Mouse (Mus musculus) neutrophil, adult 83 days (primary cell): Measurements from ENCODE around the gene Syt16. TPM values are rescaled to one million over a fixed set of nuclear protein-coding genes. Genes with fewer than 3 reads are reported as not detected.

Source experiments
- total RNA-seq, 2 experiments: library from RNA; stranded (reverse); gene quantifications; one replicate each; pipeline ENCODE4 v1.2.4; 2023

The Syt16 gene
- total RNA-seq, result not detected

DNA sequence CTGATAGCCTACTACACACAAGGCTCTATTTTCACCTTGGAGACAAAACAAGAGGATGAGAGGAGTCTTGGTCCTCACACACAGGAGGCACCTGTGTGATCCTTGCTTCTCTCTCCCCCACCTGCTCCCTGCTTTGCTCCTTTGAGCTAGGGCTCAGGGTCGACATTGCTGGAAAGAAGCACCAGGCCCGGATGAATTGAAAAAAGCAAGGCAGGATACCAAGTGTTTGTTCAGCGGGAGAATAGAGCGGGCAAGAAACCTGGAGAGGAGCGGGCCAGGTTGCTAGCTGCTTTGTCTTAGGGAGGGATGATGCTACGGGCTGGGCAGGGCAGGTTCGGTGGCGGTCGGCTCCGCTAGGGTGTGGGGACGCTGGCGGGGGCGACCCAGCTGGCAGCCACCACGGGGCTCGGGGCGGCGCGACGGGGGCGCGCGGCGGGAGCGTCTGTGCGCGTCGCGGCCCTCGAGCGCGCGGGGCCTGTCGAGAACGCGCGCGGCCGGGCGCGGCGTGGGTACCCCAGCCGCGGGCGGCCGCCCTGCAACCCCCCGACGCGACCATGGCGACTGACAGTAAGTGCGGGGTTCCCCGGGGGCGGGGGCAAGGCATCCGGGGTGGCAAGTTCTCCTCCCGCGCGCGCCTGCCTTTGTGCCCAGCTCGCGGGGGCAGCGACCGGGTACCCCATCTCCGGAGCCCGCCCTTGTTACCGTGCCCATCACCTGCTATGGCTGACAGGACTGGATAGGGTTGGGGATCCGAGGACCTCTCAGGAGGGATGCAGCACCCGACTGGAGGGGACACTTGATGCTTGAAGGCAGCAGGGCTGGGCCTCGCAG lies at the start of gene Syt16:
TSS of gene Syt16 (plus strand) at position 365 of the 831 bp plus-strand sequence.

DNA sequence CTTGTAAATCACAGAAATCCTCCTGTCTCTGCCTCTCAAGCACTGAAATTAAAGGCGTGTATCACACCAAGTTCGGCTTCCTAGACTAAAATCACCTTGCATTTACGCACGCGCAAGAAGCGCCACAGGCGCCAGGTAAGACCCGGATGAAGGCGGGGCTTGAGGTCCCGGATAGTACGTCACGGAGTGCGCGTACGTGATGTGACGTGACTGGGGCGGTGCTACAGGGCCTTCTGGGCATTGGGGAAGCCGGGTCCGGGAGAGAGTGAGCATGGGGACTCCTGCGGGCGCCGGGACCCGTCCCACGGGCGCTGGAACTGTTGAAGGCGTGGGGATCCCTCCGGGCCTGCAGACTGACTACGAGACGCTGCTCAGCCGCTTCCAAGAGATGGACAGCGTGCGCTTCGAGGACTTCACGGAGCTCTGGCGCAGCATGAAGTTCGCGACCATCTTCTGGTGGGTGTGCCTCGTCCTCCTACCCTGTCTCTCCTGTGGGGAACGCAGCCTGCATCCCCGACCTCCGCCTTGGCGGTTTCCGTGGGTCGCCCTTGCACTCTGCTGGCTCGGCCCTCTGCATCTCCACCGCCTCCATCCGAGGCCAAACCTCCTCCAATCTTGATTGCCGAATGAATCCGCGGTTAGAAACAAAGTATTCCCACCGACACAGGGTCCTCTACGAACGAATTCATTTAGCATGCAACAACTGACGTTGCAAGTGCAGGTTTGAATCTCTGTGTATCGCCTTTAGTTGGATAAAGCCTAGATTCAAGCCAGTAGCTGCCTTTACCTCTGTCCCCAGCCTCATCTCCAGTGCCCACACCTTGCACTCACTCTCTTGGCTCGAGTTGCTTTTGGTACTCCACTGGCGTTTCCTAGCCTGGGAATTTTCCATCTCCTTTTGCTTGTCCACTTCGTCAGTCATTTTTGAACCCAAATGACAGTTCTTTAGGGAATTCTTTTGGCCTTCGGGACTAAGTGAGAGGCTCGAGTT lies 32.9 kb upstream of the Syt16 start, which contains the start of gene Snapc1:
TSS of gene Snapc1 (plus strand) at position 191 of the 991 bp plus-strand sequence.

DNA sequence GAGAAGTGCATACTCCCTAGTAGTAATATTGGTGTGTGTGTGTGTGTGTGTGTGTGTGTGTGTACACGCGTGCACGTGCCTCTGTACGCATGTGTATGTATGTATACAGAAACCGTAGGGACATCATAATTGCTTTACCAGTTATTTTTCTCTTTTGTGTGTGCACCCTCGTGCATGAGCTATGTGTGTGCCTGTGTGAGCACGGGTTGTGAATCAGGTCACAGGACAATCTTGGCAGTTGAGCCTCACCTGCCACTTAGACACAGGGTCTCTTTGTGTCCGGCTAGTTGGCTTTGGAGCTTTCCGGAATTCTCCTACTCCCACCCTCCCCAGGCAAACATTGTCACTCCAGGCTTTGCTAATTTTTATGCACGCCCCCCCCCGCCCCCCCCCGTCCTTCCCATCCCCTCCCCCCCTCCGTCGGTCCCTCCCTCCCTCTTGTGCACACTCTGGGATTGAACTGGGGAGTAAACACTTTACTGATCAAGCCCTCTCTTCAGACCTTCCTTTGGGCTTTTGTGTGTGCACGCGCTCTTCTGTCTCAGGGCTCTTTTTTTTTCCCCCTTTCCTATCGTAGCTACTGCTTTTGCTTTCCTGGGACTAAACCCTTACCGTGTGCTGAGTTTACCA lies 319.0 kb downstream of the Syt16 start, which contains the start of gene Gm11042:
TSS of gene Gm11042 (minus strand) at position 51 of the 630 bp plus-strand sequence.

Other genes starting within 250 kb of the Syt16 start
- 10 to 100 TPM; 42.0 to 48.9 TPM for gene Hif1a, start 96.3 kb upstream of the Syt16 start, total RNA-seq
- gene Gm49321, start 60.0 kb upstream of the Syt16 start, total RNA-seq, result 1 to 10 TPM; 5.6 to 9.2 TPM
- 10 to 100 TPM in 1 of 2 experiments, 1 to 10 TPM in 1; 9.1 to 11.1 TPM for gene Snapc1, start 33.2 kb upstream of the Syt16 start, total RNA-seq